ENCODE assay signal across 10 mouse cellular contexts in genomic region chr11:76854475-76855341, GRCm38 (mm10). TPM values are rescaled to one million over a fixed set of nuclear protein-coding genes. Genes with fewer than 3 reads are reported as not detected.
DNase-seq lines count a peak whose midpoint lies in the region; ATAC-seq and TF ChIP-seq lines count a peak whose summit lies in the region.
"Had no signal": no experiment of that assay in that cellular context is flagged by ENCODE, and none has a peak within 500 bp of the region (broad histone marks: within the 10 kb centered on the region; RNA-seq: fewer than 3 reads in every experiment).

No protein-coding gene starts in this region.

- H3K9me3 ChIP-seq in lung, embryonic 16.5 days (ENCODE audit: control insufficient read depth, low read length): no peaks in the 10 kb centered on the region; the same call in 1 of the 2 replicates
- no peaks in the 10 kb centered on the region for H3K9me3 ChIP-seq in stomach, embryonic 15.5 days

- H3K27me3 ChIP-seq in lung, embryonic 16.5 days (ENCODE audit: control insufficient read depth, insufficient read depth, low read depth, low read length): no peaks in the 10 kb centered on the region
- no peaks in the 10 kb centered on the region for H3K27me3 ChIP-seq in stomach, embryonic 15.5 days (replicated peaks)

- no peak for TF ChIP-seq CTCF in lung, adult 2 months (IDR thresholded peaks at IDR 0.05; ENCODE audit: insufficient read depth, low read length)

- ATAC-seq in lung, embryonic 16.5 days (ENCODE audit: low read depth): peak; percentile 45; the same call in 1 of the 2 replicates
- ATAC-seq in stomach, embryonic 15.5 days (ENCODE audit: insufficient read depth, low FRiP score, low read depth): peak; percentile 58; the same call in 1 of the 2 replicates

- H3K4me3 ChIP-seq in lung, embryonic 16.5 days (ENCODE audit: low read length): no peak overlapping the region
- H3K4me3 ChIP-seq in lung, adult 2 months (replicated peaks; ENCODE audit: extremely low read depth, low read depth, low read length): no peak overlapping the region
- no peak overlapping the region for H3K4me3 ChIP-seq in stomach, embryonic 15.5 days (replicated peaks)

- WGBS in lung, embryonic 16.5 days: 64% methylated on average over 17 of the region's 17 CpGs
- 68% methylated on average over 17 of the region's 17 CpGs for WGBS in lung, adult 2 months
- 62% methylated on average over 17 of the region's 17 CpGs for WGBS in stomach, embryonic 15.5 days

- H3K27ac ChIP-seq in lung, embryonic 16.5 days (ENCODE audit: low read length): no peak overlapping the region
- H3K27ac ChIP-seq in stomach, embryonic 15.5 days: 0 out of 2 replicates have a peak overlapping the region, but pooled peaks have one; percentile 28

- no peaks in the 10 kb centered on the region for H3K36me3 ChIP-seq in lung, embryonic 16.5 days (ENCODE audit: control insufficient read depth, insufficient read depth, low read length)
- no peaks in the 10 kb centered on the region for H3K36me3 ChIP-seq in stomach, embryonic 15.5 days

- no peak for TF ChIP-seq POLR2A in lung, adult 2 months (IDR thresholded peaks at IDR 0.05; ENCODE audit: borderline replicate concordance, extremely low read depth, low read depth, low read length)

- H3K9ac ChIP-seq in lung, embryonic 16.5 days (ENCODE audit: low read length): no peak overlapping the region
- H3K9ac ChIP-seq in stomach, embryonic 15.5 days: no peak overlapping the region

- H3K4me1 ChIP-seq in lung, embryonic 16.5 days (replicated peaks; ENCODE audit: control insufficient read depth, insufficient read depth, low read length): peaks cover 9% of the 10 kb centered on the region
- no peaks in the 10 kb centered on the region for H3K4me1 ChIP-seq in lung, adult 2 months (ENCODE audit: control insufficient read depth, insufficient read depth, low read length)
- H3K4me1 ChIP-seq in stomach, embryonic 15.5 days: 0 out of 2 replicates have a peak, but pooled peaks cover 2% of the 10 kb centered on the region

- DNase-seq in embryo, embryonic 11 days: peak; percentile 20
- no peak for DNase-seq in embryo, embryonic 10 days (ENCODE audit: low spot score)
- DNase-seq in lung, adult 2 months: no peak
- peak; percentile 66 for DNase-seq in kidney, adult 9 months
- no peak for DNase-seq in cerebellum, postnatal 4 days (ENCODE audit: low spot score in 2 of 2)
- no peak for DNase-seq in layer of hippocampus, adult 8-10 months (ENCODE audit: low spot score in 2 of 2)
- DNase-seq: cerebellum, adult 18-20 months had no signal

- no peak overlapping the region for H3K4me2 ChIP-seq in lung, embryonic 16.5 days (ENCODE audit: low read depth, low read length)
- H3K4me2 ChIP-seq in stomach, embryonic 15.5 days: no peak overlapping the region

RNA-seq across cellular contexts. Expression of gene Cpd, which starts 7.9 kb away (rescaled TPM):
- 12.6 and 13.4 TPM in 2 replicates for polyA plus RNA-seq in lung, embryonic 16.5 days (2015; fragmentation: Nextera tagmentation; extraction: Ambion mirVana)
- polyA plus RNA-seq in lung, adult 2 months (2012; rRNA removed): 36.9 and 49.0 TPM in 2 replicates
- 12.5 and 13.3 TPM in 2 replicates for polyA plus RNA-seq in stomach, embryonic 15.5 days (2015; fragmentation: Nextera tagmentation; extraction: Ambion mirVana)
- 10 to 100 TPM; 62.5 to 68.6 (median 64.4) TPM for total RNA-seq in layer of hippocampus, adult 8-10 months (2022)

RNA-seq across cellular contexts. Expression of gene Tmigd1, which starts 47.3 kb away (rescaled TPM):
- 0.11 and 0.47 TPM in 2 replicates for polyA plus RNA-seq in lung, embryonic 16.5 days (2015; fragmentation: Nextera tagmentation; extraction: Ambion mirVana)
- polyA plus RNA-seq in lung, adult 2 months (2012; rRNA removed): 0.10 and 0.39 TPM in 2 replicates
- 0.27 and 1.4 TPM in 2 replicates for polyA plus RNA-seq in stomach, embryonic 15.5 days (2015; fragmentation: Nextera tagmentation; extraction: Ambion mirVana)
- not detected for total RNA-seq in layer of hippocampus, adult 8-10 months (2022)
- total RNA-seq: left cerebral cortex, postnatal 25 days had no signal

Comparison
In these comparisons a context has a peak if more than half of its experiments do, and no peak if none do; other contexts are left out.
1. DNase-seq: peak in embryo, embryonic 11 days (single experiment) and kidney, adult 9 months (single experiment); none in embryo, embryonic 10 days (single experiment), lung, adult 2 months (single experiment), cerebellum, postnatal 4 days (0 of 2) and layer of hippocampus, adult 8-10 months (0 of 2).